Mouse (Mus musculus): ENCODE data around the gene Zfp937. TPM values are rescaled to one million over a fixed set of nuclear protein-coding genes. Genes with fewer than 3 reads are reported as not detected.
A peak's percentile ranks its signal among the peaks of the same experiment; 100 is the strongest.
"Not testable (repeated sequence)": the region's sequence is repeated elsewhere in the genome, so short reads cannot be mapped to it uniquely, and the experiment has no call there.

Zfp937 gene
- 14.0 and 15.2 TPM in 2 replicates for polyA plus RNA-seq (2014; fragmentation: Nextera tagmentation; extraction: Ambion mirVana)

DNA sequence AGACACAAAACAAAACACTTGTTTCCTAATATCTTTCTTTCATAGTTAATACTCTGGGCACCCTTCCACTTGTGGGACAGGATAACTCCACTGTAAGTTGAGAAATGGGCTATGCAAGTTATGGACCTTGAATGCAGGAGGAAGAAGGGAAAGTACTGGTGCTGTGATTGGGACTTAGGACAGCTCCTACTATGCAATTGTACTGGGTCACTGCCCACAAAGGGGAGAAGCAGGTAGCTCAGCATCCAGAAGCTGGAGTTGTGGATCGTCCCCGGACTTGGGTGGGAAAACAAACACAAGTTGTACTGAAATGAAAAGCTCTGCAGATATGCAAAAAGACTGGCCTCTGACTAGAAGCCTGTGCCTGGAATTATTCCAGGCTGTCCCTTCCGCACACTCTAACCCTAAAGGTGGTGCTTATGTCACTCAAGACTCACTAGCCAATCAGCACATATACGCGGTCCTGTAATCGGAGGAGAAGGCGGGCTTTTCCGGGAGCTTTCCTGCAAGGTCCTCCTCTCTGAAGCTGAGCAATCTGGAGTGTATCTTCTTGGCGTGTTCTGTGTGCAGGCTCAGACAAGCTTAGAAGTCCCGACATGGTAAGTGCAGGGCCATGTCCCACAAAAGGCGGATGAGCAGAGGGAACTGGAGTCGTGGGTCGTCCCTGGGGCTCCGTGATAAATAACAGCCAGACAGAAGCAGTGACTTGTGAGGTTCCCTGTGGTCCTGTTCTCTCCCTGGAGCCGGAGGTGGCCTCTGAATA is at the start of gene Zfp937:
TSS of gene Zfp937 (plus strand) at position 474 of the 763 bp plus-strand sequence.
- peak within 1 kb of the TSS; percentile 37 for H3K4me3 ChIP-seq (ENCODE audit: low read length)
- H3K4me2 ChIP-seq (replicated peaks; ENCODE audit: low read depth, low read length), result peak within 1 kb of the TSS; percentile 39
- peak within 1 kb of the TSS; percentile 62; the same call in 1 of the 2 replicates for H3K27ac ChIP-seq (ENCODE audit: low read depth, low read length)
- not testable (repeated sequence) for H3K4me1 ChIP-seq (ENCODE audit: control insufficient read depth, insufficient read depth, low read length); H3K36me3 ChIP-seq (ENCODE audit: control insufficient read depth, insufficient read depth, low read length); H3K27me3 ChIP-seq (ENCODE audit: control insufficient read depth, insufficient read depth, low read length); H3K9me3 ChIP-seq (ENCODE audit: control insufficient read depth, low read length)
- peak within 1 kb of the TSS; percentile 50; the same call in 1 of the 2 replicates for H3K9ac ChIP-seq (ENCODE audit: low read depth, low read length)
- ATAC-seq (ENCODE audit: low FRiP score, low TSS enrichment), result peak; percentile 100
- 0% methylated on average over 15 of the region's 15 CpGs for WGBS

DNA sequence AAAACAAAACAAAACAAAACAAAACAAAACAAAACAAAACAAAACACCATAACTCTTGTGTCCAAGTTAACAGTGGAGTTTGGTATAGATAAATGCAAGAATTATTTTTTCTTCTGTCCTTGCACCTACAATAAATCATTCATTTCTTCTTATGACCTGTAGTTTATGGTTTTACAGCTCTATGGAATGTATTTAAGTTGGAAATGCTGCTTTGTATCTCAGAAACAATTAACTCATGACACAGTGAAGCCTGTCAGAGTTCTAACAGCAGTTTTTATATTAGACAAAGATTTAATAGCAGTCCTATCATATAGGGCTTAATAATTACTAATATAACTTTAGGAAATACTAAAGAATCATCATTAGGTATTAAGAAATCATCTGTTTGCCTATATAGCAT is 44.0 kb upstream of the Zfp937 start:
- no peak overlapping the region for H3K27ac ChIP-seq (ENCODE audit: low read depth, low read length)
- no peaks in the 10 kb centered on the region for H3K27me3 ChIP-seq (ENCODE audit: control insufficient read depth, insufficient read depth, low read length)
- ATAC-seq (ENCODE audit: low FRiP score, low TSS enrichment), result no peak
- no peak overlapping the region for H3K4me3 ChIP-seq (ENCODE audit: low read length)
- H3K9me3 ChIP-seq (ENCODE audit: control insufficient read depth, low read length), result no peaks in the 10 kb centered on the region; the same call in 1 of the 2 replicates
- H3K36me3 ChIP-seq (ENCODE audit: control insufficient read depth, insufficient read depth, low read length), result no peaks in the 10 kb centered on the region
- no peak overlapping the region for H3K9ac ChIP-seq (ENCODE audit: low read depth, low read length)
- no peaks in the 10 kb centered on the region for H3K4me1 ChIP-seq (ENCODE audit: control insufficient read depth, insufficient read depth, low read length)
- H3K4me2 ChIP-seq (replicated peaks; ENCODE audit: low read depth, low read length), result no peak overlapping the region

GRCm38 (mm10) chr2:150179579-150179978 is 38.3 kb upstream of the Zfp937 start, which contains the start of gene Gm10770:
Gene Gm10770 (minus strand): TSS chr2:150179679.
- not testable (repeated sequence) for H3K36me3 ChIP-seq (ENCODE audit: control insufficient read depth, insufficient read depth, low read length); H3K9me3 ChIP-seq (ENCODE audit: control insufficient read depth, low read length); H3K27me3 ChIP-seq (ENCODE audit: control insufficient read depth, insufficient read depth, low read length); H3K9ac ChIP-seq (ENCODE audit: low read depth, low read length); ATAC-seq (ENCODE audit: low FRiP score, low TSS enrichment); H3K4me2 ChIP-seq (replicated peaks; ENCODE audit: low read depth, low read length); H3K27ac ChIP-seq (ENCODE audit: low read depth, low read length); H3K4me3 ChIP-seq (ENCODE audit: low read length); H3K4me1 ChIP-seq (ENCODE audit: control insufficient read depth, insufficient read depth, low read length)
- 88% methylated on average over 4 of the region's 4 CpGs for WGBS

GRCm38 (mm10) chr2:150181046-150181445 is 36.8 kb upstream of the Zfp937 start:
- H3K4me1 ChIP-seq (ENCODE audit: control insufficient read depth, insufficient read depth, low read length); H3K27ac ChIP-seq (ENCODE audit: low read depth, low read length); H3K27me3 ChIP-seq (ENCODE audit: control insufficient read depth, insufficient read depth, low read length); ATAC-seq (ENCODE audit: low FRiP score, low TSS enrichment); H3K4me2 ChIP-seq (replicated peaks; ENCODE audit: low read depth, low read length); H3K9me3 ChIP-seq (ENCODE audit: control insufficient read depth, low read length); H3K36me3 ChIP-seq (ENCODE audit: control insufficient read depth, insufficient read depth, low read length); H3K4me3 ChIP-seq (ENCODE audit: low read length); H3K9ac ChIP-seq (ENCODE audit: low read depth, low read length): not testable (repeated sequence)

- 76% methylated on average over 7 of the region's 7 CpGs for WGBS
- H3K9me3 ChIP-seq (ENCODE audit: control insufficient read depth, low read length); H3K27me3 ChIP-seq (ENCODE audit: control insufficient read depth, insufficient read depth, low read length); H3K4me1 ChIP-seq (ENCODE audit: control insufficient read depth, insufficient read depth, low read length); H3K36me3 ChIP-seq (ENCODE audit: control insufficient read depth, insufficient read depth, low read length); H3K27ac ChIP-seq (ENCODE audit: low read depth, low read length); H3K4me3 ChIP-seq (ENCODE audit: low read length); H3K9ac ChIP-seq (ENCODE audit: low read depth, low read length); H3K4me2 ChIP-seq (replicated peaks; ENCODE audit: low read depth, low read length); ATAC-seq (ENCODE audit: low FRiP score, low TSS enrichment): not testable (repeated sequence)
Observed at GRCm38 (mm10) chr2:150181570-150181999, 36.3 kb upstream of the Zfp937 start, which contains the start of gene Gm14139. Gene Gm14139 (plus strand): TSS chr2:150181755.

GRCm38 (mm10) chr2:150218363-150218725 is 471 bp downstream of the Zfp937 start:
- WGBS, result 2% methylated on average over 2 of the region's 4 CpGs
- peak overlapping the region; percentile 31 for H3K4me2 ChIP-seq (replicated peaks; ENCODE audit: low read depth, low read length)
- H3K4me1 ChIP-seq (ENCODE audit: control insufficient read depth, insufficient read depth, low read length); H3K36me3 ChIP-seq (ENCODE audit: control insufficient read depth, insufficient read depth, low read length); H3K27me3 ChIP-seq (ENCODE audit: control insufficient read depth, insufficient read depth, low read length); H3K9me3 ChIP-seq (ENCODE audit: control insufficient read depth, low read length); ATAC-seq (ENCODE audit: low FRiP score, low TSS enrichment): not testable (repeated sequence)
- peak overlapping the region; percentile 37 for H3K4me3 ChIP-seq (ENCODE audit: low read length)
- H3K27ac ChIP-seq (ENCODE audit: low read depth, low read length), result peak overlapping the region; percentile 62; the same call in 1 of the 2 replicates
- peak overlapping the region; percentile 50; the same call in 1 of the 2 replicates for H3K9ac ChIP-seq (ENCODE audit: low read depth, low read length)

DNA sequence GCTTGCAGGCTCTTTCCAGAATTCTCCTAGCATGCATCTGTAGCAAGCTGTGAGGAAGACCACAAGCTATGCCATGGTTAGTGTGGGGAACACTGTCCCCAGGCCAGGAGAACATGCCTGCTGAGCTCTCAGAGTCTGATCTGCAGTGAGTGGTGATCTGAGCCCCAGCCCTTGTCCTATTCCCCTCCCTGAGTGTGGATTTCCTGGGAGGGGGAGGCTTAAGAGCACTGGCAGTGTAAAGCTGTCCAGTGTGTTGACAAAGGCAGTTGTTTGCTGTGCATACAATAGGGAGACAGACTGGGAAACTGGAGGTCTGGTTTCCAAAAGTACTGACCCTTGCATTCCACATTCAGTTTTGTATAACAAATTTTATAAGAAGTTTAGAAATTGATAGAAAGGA is 5.4 kb downstream of the Zfp937 start:
- not testable (repeated sequence) for H3K36me3 ChIP-seq (ENCODE audit: control insufficient read depth, insufficient read depth, low read length); H3K9ac ChIP-seq (ENCODE audit: low read depth, low read length); H3K4me2 ChIP-seq (replicated peaks; ENCODE audit: low read depth, low read length); H3K27ac ChIP-seq (ENCODE audit: low read depth, low read length); H3K9me3 ChIP-seq (ENCODE audit: control insufficient read depth, low read length); ATAC-seq (ENCODE audit: low FRiP score, low TSS enrichment); H3K4me3 ChIP-seq (ENCODE audit: low read length); H3K4me1 ChIP-seq (ENCODE audit: control insufficient read depth, insufficient read depth, low read length); H3K27me3 ChIP-seq (ENCODE audit: control insufficient read depth, insufficient read depth, low read length)

- Histone ChIP-seq H3K36me3 (ENCODE audit: control insufficient read depth, insufficient read depth, low read length) (peaks cover 1% of the 10 kb centered on the region; the same call in 1 of the 2 replicates), H3K4me1 (ENCODE audit: control insufficient read depth, insufficient read depth, low read length) (no peaks in the 10 kb centered on the region), H3K4me3 (ENCODE audit: low read length) (no peak overlapping the region), H3K27ac (ENCODE audit: low read depth, low read length) (no peak overlapping the region), H3K4me2 (replicated peaks; ENCODE audit: low read depth, low read length) (no peak overlapping the region), H3K27me3 (ENCODE audit: control insufficient read depth, insufficient read depth, low read length) (no peaks in the 10 kb centered on the region), H3K9ac (ENCODE audit: low read depth, low read length) (no peak overlapping the region), H3K9me3 (ENCODE audit: control insufficient read depth, low read length) (peaks cover 18% of the 10 kb centered on the region)
- ATAC-seq (ENCODE audit: low FRiP score, low TSS enrichment), result no peak
- 90% methylated on average over 2 of the region's 2 CpGs for WGBS
Observed at GRCm38 (mm10) chr2:150243211-150243610, 25.3 kb downstream of the Zfp937 start.

DNA sequence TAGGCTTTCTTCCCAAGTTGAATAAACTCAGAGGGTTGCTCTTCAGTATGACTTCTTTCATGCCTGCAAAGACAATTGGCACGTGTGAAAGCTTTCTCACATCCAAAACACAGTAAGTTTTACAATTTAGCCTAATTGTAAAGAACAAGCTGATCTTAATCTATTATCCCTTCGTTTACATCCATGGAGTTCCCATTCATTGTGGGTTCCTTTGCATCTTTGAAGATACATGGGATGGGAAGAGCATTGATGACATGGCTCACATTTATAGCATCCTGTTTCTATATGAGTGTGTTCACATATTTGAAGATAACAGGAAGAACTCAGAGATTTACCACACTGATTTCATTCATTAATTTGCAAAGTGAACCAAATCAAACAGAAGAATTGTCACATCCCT is 37.6 kb downstream of the Zfp937 start, which contains the start of gene Gm21994:
TSS of gene Gm21994 (minus strand) at position 101 of the 400 bp plus-strand sequence.
- not testable (repeated sequence) for H3K4me3 ChIP-seq (ENCODE audit: low read length); H3K27ac ChIP-seq (ENCODE audit: low read depth, low read length); H3K4me2 ChIP-seq (replicated peaks; ENCODE audit: low read depth, low read length); H3K9ac ChIP-seq (ENCODE audit: low read depth, low read length); ATAC-seq (ENCODE audit: low FRiP score, low TSS enrichment); H3K27me3 ChIP-seq (ENCODE audit: control insufficient read depth, insufficient read depth, low read length); H3K9me3 ChIP-seq (ENCODE audit: control insufficient read depth, low read length); H3K4me1 ChIP-seq (ENCODE audit: control insufficient read depth, insufficient read depth, low read length); H3K36me3 ChIP-seq (ENCODE audit: control insufficient read depth, insufficient read depth, low read length)
- 60% methylated on average over 2 of the region's 2 CpGs for WGBS
